Mouse (Mus musculus): ENCODE measurements around the gene Srp54b. TPM values are rescaled to one million over a fixed set of nuclear protein-coding genes. Genes with fewer than 3 reads are reported as not detected.
"Not testable (repeated sequence)": the region's sequence is repeated elsewhere in the genome, so short reads cannot be mapped to it uniquely, and the experiment has no call there.

The Srp54b gene
- polyA plus RNA-seq, 1 experiment from 2014 or later = 48.0 TPM

GRCm38 (mm10) chr12:55189127-55189526, 34.2 kb downstream of the Srp54b start:
- not testable (repeated sequence) for H3K4me1 ChIP-seq (ENCODE audit: control insufficient read depth, insufficient read depth, low read length); H3K36me3 ChIP-seq (ENCODE audit: control insufficient read depth, insufficient read depth, low read length); H3K27me3 ChIP-seq (replicated peaks; ENCODE audit: control insufficient read depth, insufficient read depth, low read length); H3K27ac ChIP-seq (ENCODE audit: low read length); H3K9ac ChIP-seq (ENCODE audit: low read depth, low read length); ATAC-seq; H3K9me3 ChIP-seq (ENCODE audit: control insufficient read depth, low read length); H3K4me3 ChIP-seq (ENCODE audit: low read length); H3K4me2 ChIP-seq (ENCODE audit: low read depth, low read length)
- no CpG with 5 or more reads among the region's 5 CpGs for WGBS

GRCm38 (mm10) chr12:55199306-55199705, 44.4 kb downstream of the Srp54b start, which contains the start of gene 1700047I17Rik2:
1700047I17Rik2 (plus strand) TSS chr12:55199592.
- H3K27me3 ChIP-seq (replicated peaks; ENCODE audit: control insufficient read depth, insufficient read depth, low read length); H3K36me3 ChIP-seq (ENCODE audit: control insufficient read depth, insufficient read depth, low read length); H3K27ac ChIP-seq (ENCODE audit: low read length); H3K4me2 ChIP-seq (ENCODE audit: low read depth, low read length); H3K9ac ChIP-seq (ENCODE audit: low read depth, low read length); H3K4me3 ChIP-seq (ENCODE audit: low read length); H3K4me1 ChIP-seq (ENCODE audit: control insufficient read depth, insufficient read depth, low read length); H3K9me3 ChIP-seq (ENCODE audit: control insufficient read depth, low read length): not testable (repeated sequence)
- WGBS = no CpG with 5 or more reads among the region's 40 CpGs
- ATAC-seq = peak; percentile 97

- H3K4me2 ChIP-seq (ENCODE audit: low read depth, low read length); H3K27me3 ChIP-seq (replicated peaks; ENCODE audit: control insufficient read depth, insufficient read depth, low read length); H3K4me3 ChIP-seq (ENCODE audit: low read length); H3K27ac ChIP-seq (ENCODE audit: low read length); H3K4me1 ChIP-seq (ENCODE audit: control insufficient read depth, insufficient read depth, low read length); H3K36me3 ChIP-seq (ENCODE audit: control insufficient read depth, insufficient read depth, low read length); H3K9me3 ChIP-seq (ENCODE audit: control insufficient read depth, low read length); H3K9ac ChIP-seq (ENCODE audit: low read depth, low read length): not testable (repeated sequence)
- WGBS = no CpG with 5 or more reads among the region's 18 CpGs
- ATAC-seq = peak; percentile 79
Measured at GRCm38 (mm10) chr12:55199799-55200198, 44.9 kb downstream of the Srp54b start.

- H3K27ac ChIP-seq (ENCODE audit: low read length); H3K9me3 ChIP-seq (ENCODE audit: control insufficient read depth, low read length); ATAC-seq; H3K9ac ChIP-seq (ENCODE audit: low read depth, low read length); H3K36me3 ChIP-seq (ENCODE audit: control insufficient read depth, insufficient read depth, low read length); H3K4me3 ChIP-seq (ENCODE audit: low read length); H3K4me2 ChIP-seq (ENCODE audit: low read depth, low read length); H3K27me3 ChIP-seq (replicated peaks; ENCODE audit: control insufficient read depth, insufficient read depth, low read length); H3K4me1 ChIP-seq (ENCODE audit: control insufficient read depth, insufficient read depth, low read length): not testable (repeated sequence)
- no CpG with 5 or more reads among the region's 6 CpGs for WGBS
Measured at GRCm38 (mm10) chr12:55212944-55213343, 58.0 kb downstream of the Srp54b start.

- no CpG with 5 or more reads among the region's 57 CpGs for WGBS
Measured at GRCm38 (mm10) chr12:55229626-55230519, 75.0 kb downstream of the Srp54b start, which contains the start of gene Srp54c. Srp54c (plus strand) TSS chr12:55230168.

GRCm38 (mm10) chr12:55230520-55230861, 75.6 kb downstream of the Srp54b start:
- H3K9me3 ChIP-seq (ENCODE audit: control insufficient read depth, low read length); H3K4me2 ChIP-seq (ENCODE audit: low read depth, low read length); H3K36me3 ChIP-seq (ENCODE audit: control insufficient read depth, insufficient read depth, low read length); H3K27ac ChIP-seq (ENCODE audit: low read length); H3K27me3 ChIP-seq (replicated peaks; ENCODE audit: control insufficient read depth, insufficient read depth, low read length); H3K4me1 ChIP-seq (ENCODE audit: control insufficient read depth, insufficient read depth, low read length): not testable (repeated sequence)
- Histone ChIP-seq H3K9ac (ENCODE audit: low read depth, low read length) (peak overlapping the region; percentile 51; the same call in 1 of the 2 replicates), H3K4me3 (ENCODE audit: low read length) (peak overlapping the region; percentile 36)
- peak; percentile 49 for ATAC-seq
- under 1% methylated on average over 10 of the region's 25 CpGs for WGBS

More at GRCm38 (mm10) chr12:55229626-55230519, 75.0 kb downstream of the Srp54b start, which contains the start of gene Srp54c:
- not testable (repeated sequence) for H3K4me1 ChIP-seq (ENCODE audit: control insufficient read depth, insufficient read depth, low read length); H3K9me3 ChIP-seq (ENCODE audit: control insufficient read depth, low read length); H3K36me3 ChIP-seq (ENCODE audit: control insufficient read depth, insufficient read depth, low read length); H3K27me3 ChIP-seq (replicated peaks; ENCODE audit: control insufficient read depth, insufficient read depth, low read length); H3K27ac ChIP-seq (ENCODE audit: low read length); H3K4me2 ChIP-seq (ENCODE audit: low read depth, low read length)
- peak within 1 kb of the TSS; percentile 36 for H3K4me3 ChIP-seq (ENCODE audit: low read length)
- peak; percentile 99 for ATAC-seq
- peak within 1 kb of the TSS; percentile 51; the same call in 1 of the 2 replicates for H3K9ac ChIP-seq (ENCODE audit: low read depth, low read length)

Other genes starting within 250 kb of the Srp54b start
- not detected in 2 replicates for gene Gm20403, start 168.6 kb upstream of the Srp54b start, polyA plus RNA-seq (2015; fragmentation: Nextera tagmentation; extraction: Ambion mirVana)
- gene Baz1a, start 140.8 kb upstream of the Srp54b start, polyA plus RNA-seq (2015; fragmentation: Nextera tagmentation; extraction: Ambion mirVana) = 17.9 and 19.4 TPM in 2 replicates
- 29.1 and 31.2 TPM in 2 replicates for gene 2700097O09Rik, start 75.0 kb upstream of the Srp54b start, polyA plus RNA-seq (2015; fragmentation: Nextera tagmentation; extraction: Ambion mirVana)
- gene Srp54a, start 74.8 kb upstream of the Srp54b start, polyA plus RNA-seq (2015; fragmentation: Nextera tagmentation; extraction: Ambion mirVana) = 157 and 165 TPM in 2 replicates
- 17.8 and 22.3 TPM in 2 replicates for gene Fam177a, start 30.6 kb upstream of the Srp54b start, polyA plus RNA-seq (2015; fragmentation: Nextera tagmentation; extraction: Ambion mirVana)
- 4.7 TPM in 1 of 2 replicates, not detected in the other for gene 1700047I17Rik2, start 44.5 kb downstream of the Srp54b start, polyA plus RNA-seq (2015; fragmentation: Nextera tagmentation; extraction: Ambion mirVana)
- 66.9 and 67.1 TPM in 2 replicates for gene Srp54c, start 75.1 kb downstream of the Srp54b start, polyA plus RNA-seq (2015; fragmentation: Nextera tagmentation; extraction: Ambion mirVana)
- gene 1110008L16Rik, start 144.5 kb downstream of the Srp54b start, polyA plus RNA-seq (2015; fragmentation: Nextera tagmentation; extraction: Ambion mirVana) = 16.7 and 18.5 TPM in 2 replicates
- 9.6 and 10.2 TPM in 2 replicates for gene Ppp2r3c, start 147.9 kb downstream of the Srp54b start, polyA plus RNA-seq (2015; fragmentation: Nextera tagmentation; extraction: Ambion mirVana)
- gene Psma6, start 229.1 kb downstream of the Srp54b start, polyA plus RNA-seq (2015; fragmentation: Nextera tagmentation; extraction: Ambion mirVana) = 375 and 407 TPM in 2 replicates